Mouse (Mus musculus): Measurements from ENCODE around the gene Foxp1. TPM values are rescaled to one million over a fixed set of nuclear protein-coding genes. Genes with fewer than 3 reads are reported as not detected.

Foxp1 gene
- polyA plus RNA-seq, 1 experiment from 2014 or later = 107 TPM

GRCm38 (mm10) chr6:99274222-99274621, 248.3 kb downstream of the Foxp1 start:
- Histone ChIP-seq H3K27me3 (replicated peaks; ENCODE audit: low read depth, poor library complexity, severe bottlenecking) (no peaks in the 10 kb centered on the region), H3K9me3 (no peaks in the 10 kb centered on the region), H3K4me1 (peaks cover 63% of the 10 kb centered on the region), H3K4me3 (no peak overlapping the region), H3K36me3 (replicated peaks) (no peaks in the 10 kb centered on the region), H3K27ac (replicated peaks) (0 out of 2 replicates have a peak overlapping the region, but pooled peaks have one; percentile 40)
- DNase-seq (ENCODE audit: low spot score) = no peak
- 78% methylated on average over 6 of the region's 6 CpGs for WGBS

DNA sequence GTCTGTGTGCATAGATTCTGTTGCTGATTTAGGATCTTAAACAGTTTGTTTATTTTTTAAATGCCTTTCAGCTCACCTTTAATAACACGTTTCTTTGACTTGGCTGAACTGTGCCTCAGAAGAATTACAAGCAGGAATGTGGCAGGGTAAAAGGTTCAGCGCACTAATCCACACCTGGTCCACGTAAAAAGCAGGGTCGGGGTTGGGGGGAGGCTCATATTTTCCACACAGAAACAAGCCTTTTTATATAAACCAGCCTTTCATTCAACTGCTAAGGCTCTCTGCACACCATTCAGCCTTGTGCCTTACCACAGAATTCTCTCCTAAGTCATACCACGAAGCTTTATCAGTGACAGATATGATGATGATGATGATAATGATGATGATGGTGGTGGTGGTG, 249.3 kb downstream of the Foxp1 start:
- peaks cover 72% of the 10 kb centered on the region for H3K4me1 ChIP-seq
- no peak for DNase-seq (ENCODE audit: low spot score)
- 57% methylated on average over 5 of the region's 5 CpGs for WGBS

GRCm38 (mm10) chr6:99272174-99272573, 250.3 kb downstream of the Foxp1 start:
- no peak overlapping the region for H3K27ac ChIP-seq (replicated peaks)
- no peaks in the 10 kb centered on the region for H3K9me3 ChIP-seq
- no peak for DNase-seq (ENCODE audit: low spot score)
- no peaks in the 10 kb centered on the region for H3K27me3 ChIP-seq (replicated peaks; ENCODE audit: low read depth, poor library complexity, severe bottlenecking)
- peaks cover 79% of the 10 kb centered on the region for H3K4me1 ChIP-seq
- 86% methylated on average over 3 of the region's 3 CpGs for WGBS
- no peaks in the 10 kb centered on the region for H3K36me3 ChIP-seq (replicated peaks)
- no peak overlapping the region for H3K4me3 ChIP-seq

More for the DNA sequence above, 249.3 kb downstream of the Foxp1 start:
- H3K9me3 ChIP-seq = no peaks in the 10 kb centered on the region
- H3K4me3 ChIP-seq = no peak overlapping the region
- no peak overlapping the region for H3K27ac ChIP-seq (replicated peaks)
- no peaks in the 10 kb centered on the region for H3K36me3 ChIP-seq (replicated peaks)
- H3K27me3 ChIP-seq (replicated peaks; ENCODE audit: low read depth, poor library complexity, severe bottlenecking) = no peaks in the 10 kb centered on the region

- no peaks in the 10 kb centered on the region for H3K9me3 ChIP-seq
- no peak for DNase-seq (ENCODE audit: low spot score)
- H3K4me1 ChIP-seq = peaks cover 83% of the 10 kb centered on the region
- no peak overlapping the region for H3K4me3 ChIP-seq
- no peaks in the 10 kb centered on the region for H3K27me3 ChIP-seq (replicated peaks; ENCODE audit: low read depth, poor library complexity, severe bottlenecking)
- H3K36me3 ChIP-seq (replicated peaks) = no peaks in the 10 kb centered on the region
- WGBS = 63% methylated on average over 7 of the region's 7 CpGs
- no peak overlapping the region for H3K27ac ChIP-seq (replicated peaks)
Observed at GRCm38 (mm10) chr6:99271741-99272140, 250.8 kb downstream of the Foxp1 start.

GRCm38 (mm10) chr6:99269921-99270320, 252.6 kb downstream of the Foxp1 start:
- Histone ChIP-seq H3K27me3 (replicated peaks; ENCODE audit: low read depth, poor library complexity, severe bottlenecking) (no peaks in the 10 kb centered on the region), H3K27ac (replicated peaks) (no peak overlapping the region), H3K9me3 (no peaks in the 10 kb centered on the region), H3K4me3 (no peak overlapping the region), H3K4me1 (peaks cover 91% of the 10 kb centered on the region), H3K36me3 (replicated peaks) (no peaks in the 10 kb centered on the region)
- DNase-seq (ENCODE audit: low spot score) = no peak
- 69% methylated on average over 6 of the region's 6 CpGs for WGBS

GRCm38 (mm10) chr6:99268171-99269061, 254.1 kb downstream of the Foxp1 start:
- DNase-seq (ENCODE audit: low spot score) = no peak
- peaks cover 12% of the 10 kb centered on the region for H3K27me3 ChIP-seq (replicated peaks; ENCODE audit: low read depth, poor library complexity, severe bottlenecking)
- H3K27ac ChIP-seq (replicated peaks) = no peak overlapping the region; the same call in 1 of the 2 replicates
- H3K4me1 ChIP-seq = peaks cover 92% of the 10 kb centered on the region
- WGBS = 63% methylated on average over 20 of the region's 20 CpGs
- no peaks in the 10 kb centered on the region for H3K9me3 ChIP-seq
- no peak overlapping the region for H3K4me3 ChIP-seq
- no peaks in the 10 kb centered on the region for H3K36me3 ChIP-seq (replicated peaks)

DNA sequence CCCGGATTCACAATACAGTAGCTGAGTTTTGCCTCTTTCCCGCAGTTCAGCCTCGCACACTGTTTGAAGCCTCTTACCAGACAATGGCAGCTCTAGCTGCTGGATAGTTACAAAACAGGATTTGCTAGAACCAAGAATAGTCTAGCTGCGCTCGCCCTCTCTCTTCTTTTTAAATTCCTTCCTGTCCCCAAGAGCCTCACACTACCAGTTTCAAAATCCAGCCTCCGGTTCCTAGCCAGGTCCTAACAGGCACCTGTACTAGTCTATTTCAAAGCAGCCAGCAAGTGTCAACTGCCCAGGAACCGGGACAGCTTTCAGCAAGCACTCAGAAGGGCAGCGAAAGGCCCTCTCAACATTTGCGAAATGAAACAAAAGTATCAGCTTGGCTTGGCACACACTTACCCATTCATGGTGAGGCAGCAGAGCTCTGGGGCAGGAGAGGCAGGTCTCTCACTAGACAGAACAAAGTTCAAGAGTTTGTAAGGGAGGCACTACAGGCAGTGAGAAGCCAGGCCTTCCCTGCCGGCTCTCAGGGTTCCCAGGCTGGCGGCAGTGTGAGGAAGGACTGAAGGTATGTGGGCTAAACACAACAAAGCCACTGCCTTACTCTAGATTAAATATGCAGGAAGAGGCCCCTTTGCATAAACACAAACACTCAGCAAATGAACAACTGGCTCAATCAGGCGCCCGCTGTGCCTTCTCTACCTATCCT, 256.4 kb downstream of the Foxp1 start:
- H3K36me3 ChIP-seq (replicated peaks) = no peaks in the 10 kb centered on the region
- peaks cover 92% of the 10 kb centered on the region for H3K4me1 ChIP-seq
- H3K27ac ChIP-seq (replicated peaks) = peak overlapping the region; percentile 71

GRCm38 (mm10) chr6:99265173-99265572, 257.3 kb downstream of the Foxp1 start:
- WGBS = 26% methylated on average over 4 of the region's 4 CpGs
- Histone ChIP-seq H3K27ac (replicated peaks) (0 out of 2 replicates have a peak overlapping the region, but pooled peaks have one; percentile 71), H3K9me3 (no peaks in the 10 kb centered on the region), H3K27me3 (replicated peaks; ENCODE audit: low read depth, poor library complexity, severe bottlenecking) (peaks cover 12% of the 10 kb centered on the region), H3K4me3 (no peak overlapping the region), H3K4me1 (peaks cover 90% of the 10 kb centered on the region), H3K36me3 (replicated peaks) (no peaks in the 10 kb centered on the region)
- DNase-seq (ENCODE audit: low spot score) = no peak

More for the DNA sequence above, 256.4 kb downstream of the Foxp1 start:
- peak; percentile 44 for DNase-seq (ENCODE audit: low spot score)
- Histone ChIP-seq H3K27me3 (replicated peaks; ENCODE audit: low read depth, poor library complexity, severe bottlenecking) (peaks cover 12% of the 10 kb centered on the region), H3K9me3 (no peaks in the 10 kb centered on the region), H3K4me3 (peak overlapping the region; percentile 31)
- WGBS = 14% methylated on average over 13 of the region's 13 CpGs

DNA sequence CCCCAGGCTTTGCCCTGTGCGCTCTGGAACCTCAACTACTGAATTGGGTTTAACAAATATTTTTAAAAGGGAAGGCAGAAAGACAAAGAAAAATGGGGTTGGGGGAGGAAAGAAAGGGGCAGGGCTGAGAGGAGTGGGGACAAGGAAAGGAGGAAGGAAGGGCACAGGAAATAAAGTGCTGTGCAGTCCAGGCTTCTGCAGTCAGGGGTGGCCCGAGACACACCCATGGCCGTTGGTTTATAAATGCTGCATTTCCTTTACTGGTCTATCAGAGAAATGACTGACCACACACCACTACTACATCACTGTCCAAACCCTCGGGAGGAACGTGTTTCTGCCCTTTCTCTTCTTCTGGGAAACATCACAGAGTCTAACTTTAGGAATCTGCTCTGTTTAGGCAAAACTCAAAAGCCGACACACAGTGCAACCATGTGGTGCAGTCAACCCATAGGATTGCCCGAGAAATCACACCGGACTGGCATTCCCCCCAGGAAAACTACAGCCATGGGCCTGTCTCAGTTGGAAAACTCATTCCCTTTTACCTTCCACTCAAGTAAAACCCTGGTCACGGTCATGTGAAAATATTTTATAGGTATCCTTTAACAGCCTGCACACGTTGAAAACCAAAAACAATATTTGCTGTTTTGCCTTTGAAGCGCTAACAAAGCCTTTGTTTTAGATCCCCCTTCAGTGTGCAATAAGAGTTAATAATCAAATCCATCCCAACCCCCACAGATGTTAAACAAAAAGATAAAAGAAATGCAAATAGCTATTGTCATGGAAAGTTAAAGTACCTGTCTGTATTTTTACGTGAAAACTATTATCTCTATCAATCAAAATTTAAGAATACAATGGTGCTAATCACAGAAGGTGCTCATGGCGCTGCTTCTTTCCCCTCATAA, 258.1 kb downstream of the Foxp1 start:
- 31% methylated on average over 13 of the region's 13 CpGs for WGBS
- Histone ChIP-seq H3K36me3 (replicated peaks) (no peaks in the 10 kb centered on the region), H3K27me3 (replicated peaks; ENCODE audit: low read depth, poor library complexity, severe bottlenecking) (peaks cover 12% of the 10 kb centered on the region), H3K4me3 (no peak overlapping the region), H3K27ac (replicated peaks) (peak overlapping the region; percentile 44; the same call in 1 of the 2 replicates), H3K4me1 (peaks cover 83% of the 10 kb centered on the region), H3K9me3 (no peaks in the 10 kb centered on the region)
- no peak for DNase-seq (ENCODE audit: low spot score)

GRCm38 (mm10) chr6:99263886-99264185, 258.7 kb downstream of the Foxp1 start:
- Histone ChIP-seq H3K4me3 (no peak overlapping the region), H3K36me3 (replicated peaks) (no peaks in the 10 kb centered on the region), H3K27me3 (replicated peaks; ENCODE audit: low read depth, poor library complexity, severe bottlenecking) (peaks cover 12% of the 10 kb centered on the region), H3K9me3 (no peaks in the 10 kb centered on the region), H3K4me1 (peaks cover 80% of the 10 kb centered on the region), H3K27ac (replicated peaks) (peak overlapping the region; percentile 61; the same call in 1 of the 2 replicates)
- WGBS = 38% methylated on average over 2 of the region's 2 CpGs
- DNase-seq (ENCODE audit: low spot score) = no peak

DNA sequence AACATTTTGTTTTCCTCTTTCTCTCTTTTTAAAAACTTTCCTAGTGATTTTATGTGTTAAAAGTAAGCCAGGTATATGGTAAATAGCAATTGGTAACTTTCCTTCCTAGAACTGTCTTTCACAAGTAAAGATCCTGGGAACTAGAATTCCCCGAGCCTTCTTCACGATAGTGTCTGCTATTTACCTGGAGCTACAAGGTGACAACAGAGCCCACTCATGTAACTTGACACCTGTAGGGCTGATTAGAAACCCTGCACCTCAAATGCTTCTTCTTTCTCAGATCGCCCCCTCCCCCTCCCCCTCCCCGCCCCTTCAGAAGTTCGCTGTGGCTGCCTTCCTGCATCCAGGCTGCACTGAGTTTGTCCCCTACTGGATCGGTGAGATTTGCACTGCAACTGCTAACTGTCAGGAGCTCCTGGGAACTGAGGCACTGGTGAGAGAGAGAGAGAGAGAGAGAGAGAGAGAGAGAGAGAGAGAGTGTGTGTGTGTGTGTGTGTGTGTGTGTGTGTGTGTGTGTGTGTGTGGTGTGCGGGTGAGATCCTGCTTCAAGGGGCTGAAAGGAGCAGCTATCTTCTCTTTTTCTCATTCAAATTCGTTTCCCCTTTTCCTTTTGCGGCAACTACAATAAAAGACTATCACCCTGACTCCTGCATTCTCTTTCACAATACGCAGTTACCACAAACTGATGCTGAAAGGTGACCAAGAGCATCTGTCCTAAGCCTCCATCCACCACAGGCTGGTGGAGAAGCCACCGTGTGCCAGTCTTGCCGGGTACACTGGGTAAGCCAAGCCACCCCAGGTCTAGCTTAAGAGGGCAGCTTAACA, 259.2 kb downstream of the Foxp1 start:
- peak; percentile 57 for DNase-seq (ENCODE audit: low spot score)
- Histone ChIP-seq H3K36me3 (replicated peaks) (no peaks in the 10 kb centered on the region), H3K27ac (replicated peaks) (peak overlapping the region; percentile 61; the same call in 1 of the 2 replicates), H3K4me1 (peaks cover 80% of the 10 kb centered on the region), H3K4me3 (0 out of 2 replicates have a peak overlapping the region, but pooled peaks have one; percentile 4), H3K9me3 (no peaks in the 10 kb centered on the region), H3K27me3 (replicated peaks; ENCODE audit: low read depth, poor library complexity, severe bottlenecking) (peaks cover 12% of the 10 kb centered on the region)
- WGBS = 11% methylated on average over 12 of the region's 12 CpGs

Data from embryonic facial prominence, embryonic 10.5 days (tissue).